Mouse (Mus musculus) retina, embryonic 14.5 days (tissue): ENCODE results near the gene Slc35b2.

ENCODE experiments used
- DNase-seq: peaks from one replicate; pipeline ENCODE4 v3.0.0-alpha.2; 2015; ENCODE audit warnings: low spot score

Gene Slc35b2

GRCm38 (mm10) chr17:45563655-45564530 lies at the start of gene Slc35b2:
Gene Slc35b2, plus strand, starts transcription at chr17:45563874.
- peak; percentile 93 for DNase-seq

GRCm38 (mm10) chr17:45515204-45515726 lies 48.4 kb upstream of the Slc35b2 start:
- DNase-seq: no peak

- DNase-seq: no peak
These were observed 47.9 kb upstream of the Slc35b2 start for GRCm38 (mm10) chr17:45515806-45516205.

- peak; percentile 92 for DNase-seq
These were observed 47.2 kb upstream of the Slc35b2 start for GRCm38 (mm10) chr17:45516488-45516887.

GRCm38 (mm10) chr17:45517135-45517534 lies 46.5 kb upstream of the Slc35b2 start:
- no peak for DNase-seq

- DNase-seq: no peak
These were observed 46.0 kb upstream of the Slc35b2 start for GRCm38 (mm10) chr17:45517549-45518215.

- DNase-seq: no peak
These were observed 44.8 kb upstream of the Slc35b2 start for GRCm38 (mm10) chr17:45518766-45519475.

- no peak for DNase-seq
These were observed 43.5 kb upstream of the Slc35b2 start for GRCm38 (mm10) chr17:45520136-45520535.

- DNase-seq: peak; percentile 91
These were observed 40.4 kb upstream of the Slc35b2 start, which contains the start of gene Tcte1 for GRCm38 (mm10) chr17:45523263-45523662. Gene Tcte1, plus strand, starts transcription at chr17:45523434.

GRCm38 (mm10) chr17:45524961-45525360 lies 38.7 kb upstream of the Slc35b2 start:
- DNase-seq: no peak

- peak; percentile 43 for DNase-seq
These were observed 37.1 kb upstream of the Slc35b2 start for GRCm38 (mm10) chr17:45526571-45526970.

GRCm38 (mm10) chr17:45530346-45530782 lies 33.3 kb upstream of the Slc35b2 start:
- no peak for DNase-seq

- DNase-seq: no peak
These were observed 30.8 kb upstream of the Slc35b2 start for GRCm38 (mm10) chr17:45532896-45533295.

- peak; percentile 29 for DNase-seq
These were observed 27.4 kb upstream of the Slc35b2 start for GRCm38 (mm10) chr17:45536264-45536663.

GRCm38 (mm10) chr17:45538394-45538793 lies 25.3 kb upstream of the Slc35b2 start:
- DNase-seq: no peak

GRCm38 (mm10) chr17:45539664-45540063 lies 24.0 kb upstream of the Slc35b2 start:
- DNase-seq: no peak

- no peak for DNase-seq
These were observed 21.5 kb upstream of the Slc35b2 start for GRCm38 (mm10) chr17:45542129-45542528.

GRCm38 (mm10) chr17:45542705-45543104 lies 21.0 kb upstream of the Slc35b2 start:
- no peak for DNase-seq

- no peak for DNase-seq
These were observed 20.6 kb upstream of the Slc35b2 start for GRCm38 (mm10) chr17:45543115-45543514.

- DNase-seq: no peak
These were observed 19.4 kb upstream of the Slc35b2 start for GRCm38 (mm10) chr17:45544001-45544872.

GRCm38 (mm10) chr17:45544873-45545277 lies 18.8 kb upstream of the Slc35b2 start:
- DNase-seq: no peak
